In genomic region chr17:45158171-45158691, GRCm38 (mm10) we compare ENCODE assay signal across 12 mouse cellular contexts.
DNase-seq lines count a peak whose midpoint lies in the region; ATAC-seq and TF ChIP-seq lines count a peak whose summit lies in the region.
"Had no signal": no experiment of that assay in that cellular context is flagged by ENCODE, and none has a peak within 500 bp of the region (broad histone marks: within the 10 kb centered on the region; RNA-seq: fewer than 3 reads in every experiment).

No protein-coding gene starts in this region.

- no peak for TF ChIP-seq EP300 in lung, postnatal 0 days (IDR thresholded peaks at IDR 0.05)

- peak; percentile 57; the same call in 1 of the 2 replicates for ATAC-seq in embryonic facial prominence, embryonic 14.5 days (ENCODE audit: low read depth)
- ATAC-seq in lung, postnatal 0 days = no peak
- no peak for ATAC-seq in intestine, postnatal 0 days

- TF ChIP-seq CTCF in lung, postnatal 0 days (IDR thresholded peaks at IDR 0.05) = no peak
- TF ChIP-seq CTCF in intestine, postnatal 0 days (IDR thresholded peaks at IDR 0.05; ENCODE audit: low read depth) = no peak

- no peak overlapping the region for H3K9ac ChIP-seq in embryonic facial prominence, embryonic 14.5 days (ENCODE audit: low read depth, low read length)
- no peak overlapping the region for H3K9ac ChIP-seq in lung, postnatal 0 days (replicated peaks; ENCODE audit: low read depth)
- no peak overlapping the region for H3K9ac ChIP-seq in intestine, postnatal 0 days (ENCODE audit: low read depth, low read length)
- H3K9ac ChIP-seq: liver, embryonic 13.5 days had no signal

- no peaks in the 10 kb centered on the region for H3K9me3 ChIP-seq in embryonic facial prominence, embryonic 14.5 days (ENCODE audit: control insufficient read depth, low read length)
- H3K9me3 ChIP-seq in lung, postnatal 0 days (ENCODE audit: low read length) = no peaks in the 10 kb centered on the region
- no peaks in the 10 kb centered on the region for H3K9me3 ChIP-seq in intestine, postnatal 0 days (ENCODE audit: control insufficient read depth)
- H3K9me3 ChIP-seq: liver, embryonic 13.5 days had no signal

- H3K27me3 ChIP-seq in embryonic facial prominence, embryonic 14.5 days (replicated peaks; ENCODE audit: control insufficient read depth, insufficient read depth, low read length) = 0 out of 2 replicates have a peak, but pooled peaks cover 3% of the 10 kb centered on the region
- H3K27me3 ChIP-seq in lung, postnatal 0 days (replicated peaks; ENCODE audit: insufficient read depth, low read length) = no peaks in the 10 kb centered on the region
- H3K27me3 ChIP-seq in intestine, postnatal 0 days (replicated peaks; ENCODE audit: control insufficient read depth, insufficient read depth, low read length) = no peaks in the 10 kb centered on the region
- H3K27me3 ChIP-seq: liver, embryonic 13.5 days had no signal

- intact Hi-C loops in gastrocnemius, postnatal 14 days (cut with DNase I; ENCODE audit: low total_unique reads) = no loop called here
- intact Hi-C loops in heart, postnatal 14 days (cut with DNase I) = no loop called here

- H3K4me2 ChIP-seq in embryonic facial prominence, embryonic 14.5 days (ENCODE audit: low read depth, low read length) = 0 out of 2 replicates have a peak overlapping the region, but pooled peaks have one; percentile 8
- no peak overlapping the region for H3K4me2 ChIP-seq in lung, postnatal 0 days (replicated peaks; ENCODE audit: low read depth, low read length)
- no peak overlapping the region for H3K4me2 ChIP-seq in intestine, postnatal 0 days (replicated peaks; ENCODE audit: low read depth)
- H3K4me2 ChIP-seq: liver, embryonic 13.5 days had no signal

- peaks cover 24% of the 10 kb centered on the region for H3K4me1 ChIP-seq in embryonic facial prominence, embryonic 14.5 days (ENCODE audit: control insufficient read depth, insufficient read depth, low read length)
- no peaks in the 10 kb centered on the region for H3K4me1 ChIP-seq in lung, postnatal 0 days (ENCODE audit: insufficient read depth, low read depth, low read length)
- no peaks in the 10 kb centered on the region for H3K4me1 ChIP-seq in intestine, postnatal 0 days (replicated peaks; ENCODE audit: control insufficient read depth, insufficient read depth, low read length)
- H3K4me1 ChIP-seq: liver, embryonic 13.5 days; megakaryocyte, embryonic 14.5 days had no signal

- 0 out of 2 replicates have a peak overlapping the region, but pooled peaks have one; percentile 11 for H3K27ac ChIP-seq in embryonic facial prominence, embryonic 14.5 days (replicated peaks; ENCODE audit: low read depth, low read length)
- H3K27ac ChIP-seq in lung, postnatal 0 days (ENCODE audit: low read length) = no peak overlapping the region
- H3K27ac ChIP-seq in intestine, postnatal 0 days (ENCODE audit: low read depth, low read length) = no peak overlapping the region
- H3K27ac ChIP-seq: liver, embryonic 13.5 days had no signal

- DNase-seq in gastrocnemius, postnatal 14 days = peak; percentile 25
- no peak for DNase-seq in gastrocnemius, postnatal 4 days (ENCODE audit: low spot score in 2 of 2)
- peak; percentile 57 to 66 for DNase-seq in cerebellum, postnatal 14 days
- DNase-seq in embryonic facial prominence, embryonic 14.5 days (ENCODE audit: low spot score) = peak; percentile 77
- DNase-seq in heart, postnatal 14 days = peak; percentile 8 to 54
- DNase-seq in ovary, postnatal 14 days (ENCODE audit: low spot score) = no peak
- DNase-seq in lung, postnatal 0 days (ENCODE audit: low spot score) = no peak
- DNase-seq: gastrocnemius, postnatal 25 days; kidney, postnatal 10 days; liver, embryonic 13.5 days had no signal

- 18% methylated on average over 16 of the region's 16 CpGs for WGBS in embryonic facial prominence, embryonic 14.5 days
- WGBS in lung, postnatal 0 days = 65% methylated on average over 16 of the region's 16 CpGs
- 79% methylated on average over 16 of the region's 16 CpGs for WGBS in intestine, postnatal 0 days

- H3K4me3 ChIP-seq in embryonic facial prominence, embryonic 14.5 days (ENCODE audit: low read depth, low read length) = no peak overlapping the region
- H3K4me3 ChIP-seq in lung, postnatal 0 days (ENCODE audit: low read depth, low read length) = no peak overlapping the region
- H3K4me3 ChIP-seq in intestine, postnatal 0 days (ENCODE audit: low read depth, low read length) = no peak overlapping the region
- H3K4me3 ChIP-seq: liver, embryonic 13.5 days; megakaryocyte, embryonic 14.5 days had no signal

- H3K36me3 ChIP-seq in embryonic facial prominence, embryonic 14.5 days (ENCODE audit: control insufficient read depth, insufficient read depth, low read length) = no peaks in the 10 kb centered on the region
- H3K36me3 ChIP-seq in lung, postnatal 0 days (ENCODE audit: insufficient read depth, low read length) = no peaks in the 10 kb centered on the region
- no peaks in the 10 kb centered on the region for H3K36me3 ChIP-seq in intestine, postnatal 0 days (ENCODE audit: control insufficient read depth, insufficient read depth)
- H3K36me3 ChIP-seq: liver, embryonic 13.5 days had no signal

Comparison
In these comparisons a context has a peak if more than half of its experiments do, and no peak if none do; other contexts are left out.
1. DNase-seq: peak in gastrocnemius, postnatal 14 days (single experiment), cerebellum, postnatal 14 days (2 of 2), embryonic facial prominence, embryonic 14.5 days (single experiment) and heart, postnatal 14 days (2 of 2); none in gastrocnemius, postnatal 4 days (0 of 2), ovary, postnatal 14 days (single experiment) and lung, postnatal 0 days (single experiment).